Mouse (Mus musculus) heart, embryonic 11.5 days (tissue): ENCODE measurements at regions not wholly inside any gene's neighbourhood (a gene's known extent, or its start where the extent isn't known, plus 50 kb on each side); places are given as distances from the start of the nearest gene placed in this dataset.

Source experiments
- ATAC-seq: fragments of 200-750 bp; cut with Nextera tagmentation; replicated peaks from 2 replicates; pipeline ENCODE4 v1.8.0; 2017; ENCODE audit warnings: moderate library complexity; ENCODE audit not compliant: insufficient number of reproducible peaks, low FRiP score, low TSS enrichment
- H3K27ac ChIP-seq: fragments of 300-500 bp; sonication (generic); 2 replicates; pipeline ENCODE4 v1.5.1; 2014; ENCODE audit warnings: mild to moderate bottlenecking, low read depth, low read length
- H3K27me3 ChIP-seq: fragments of 300-500 bp; sonication (generic); 2 replicates; pipeline ENCODE4 v1.6.1; 2014; ENCODE audit warnings: mild to moderate bottlenecking, low read length, mixed read lengths; ENCODE audit not compliant: control insufficient read depth, insufficient read depth
- H3K36me3 ChIP-seq: fragments of 300-500 bp; sonication (generic); 2 replicates; pipeline ENCODE4 v1.6.1; 2014; ENCODE audit warnings: mild to moderate bottlenecking, low read length, moderate library complexity, mixed read lengths; ENCODE audit not compliant: control insufficient read depth, insufficient read depth
- H3K4me1 ChIP-seq: fragments of 300-500 bp; sonication (generic); 2 replicates; pipeline ENCODE4 v1.6.1; 2014; ENCODE audit warnings: low read length; ENCODE audit not compliant: control insufficient read depth, insufficient read depth
- H3K4me2 ChIP-seq: fragments of 300-500 bp; sonication (generic); 2 replicates; pipeline ENCODE4 v1.6.1; 2014; ENCODE audit warnings: mild to moderate bottlenecking, moderate library complexity
- H3K4me3 ChIP-seq: fragments of 300-500 bp; sonication (generic); 2 replicates; pipeline ENCODE4 v1.5.1; 2014; ENCODE audit warnings: low read depth, low read length
- H3K9ac ChIP-seq: fragments of 300-500 bp; sonication (generic); 2 replicates; pipeline ENCODE4 v1.6.1; 2014; ENCODE audit warnings: mild to moderate bottlenecking, low read depth, low read length, moderate library complexity
- H3K9me3 ChIP-seq: fragments of 300-500 bp; sonication (generic); replicated peaks from 2 replicates; pipeline ENCODE4 v1.6.1; 2016; ENCODE audit warnings: low read length; ENCODE audit not compliant: control insufficient read depth
- WGBS: fragments of 180-500 bp; shearing (Covaris S2); extraction: QIAGEN DNeasy Blood & Tissue Kit; methylation state at CpG from one replicate; pipeline ENCODE4 v1.1.7; 2014; ENCODE audit not compliant: insufficient replicate concordance; 5-methylcytosine and 5-hydroxymethylcytosine counted together

DNA sequence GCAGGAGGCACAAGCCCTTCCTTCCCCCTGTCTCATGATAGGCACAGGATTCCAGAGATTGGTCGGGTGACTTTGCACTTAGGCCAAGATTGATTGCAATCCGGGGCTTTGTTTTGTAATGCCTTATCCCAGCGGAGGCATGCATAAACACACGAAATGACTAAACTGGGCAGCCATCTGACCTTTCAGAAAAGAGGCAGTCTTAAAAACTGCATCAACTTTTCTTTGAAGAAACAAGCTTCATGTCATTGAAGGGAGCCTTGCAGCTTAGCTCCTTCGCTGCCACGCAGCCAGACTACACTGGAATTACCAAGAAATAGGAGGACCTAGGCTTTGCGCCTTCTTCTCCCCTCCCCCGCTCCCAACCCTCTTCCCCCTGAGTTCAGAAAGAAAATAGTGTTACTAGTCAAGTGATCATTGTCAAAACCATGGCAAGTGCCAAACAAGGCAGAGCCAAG is 67.7 kb upstream of the BC052040 start:
- Histone ChIP-seq H3K36me3 (no peaks in the 10 kb centered on the region), H3K4me3 (no peak overlapping the region), H3K9me3 (no peaks in the 10 kb centered on the region), H3K4me2 (peak overlapping the region; percentile 1; the same call in 1 of the 2 replicates), H3K27me3 (no peaks in the 10 kb centered on the region), H3K4me1 (peaks cover 6% of the 10 kb centered on the region; the same call in 1 of the 2 replicates), H3K27ac (peak overlapping the region; percentile 18; the same call in 1 of the 2 replicates), H3K9ac (no peak overlapping the region)
- no peak for ATAC-seq
- WGBS, result 12% methylated on average over 8 of the region's 8 CpGs

DNA sequence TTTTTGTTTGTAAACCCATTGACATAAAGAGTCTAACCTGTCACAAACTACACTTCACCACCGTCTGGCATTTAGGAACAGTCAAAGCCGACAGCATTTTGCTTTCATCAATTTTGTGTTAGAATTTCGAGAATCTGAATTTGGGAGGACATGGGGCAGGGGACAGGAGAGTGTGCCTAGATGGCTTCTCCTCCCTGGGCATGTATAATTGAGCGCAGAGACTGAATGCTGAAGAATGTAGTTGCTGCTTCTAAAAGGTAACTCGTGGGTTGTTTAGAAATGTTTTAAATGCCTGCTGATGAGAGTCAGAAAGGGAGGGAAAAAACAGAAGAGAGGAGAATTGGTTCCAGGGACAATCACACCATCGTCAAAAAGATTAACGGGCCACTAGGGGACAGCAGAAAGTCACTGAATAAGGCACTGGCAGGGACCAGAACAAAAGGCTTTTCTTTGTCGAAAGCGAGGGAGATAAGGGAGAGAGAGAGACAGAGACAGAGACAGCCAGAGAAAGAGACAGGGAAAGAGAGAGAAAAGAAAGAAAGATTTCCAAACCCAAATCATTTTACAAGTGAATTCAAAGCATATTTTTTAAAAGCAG is 66.6 kb upstream of the BC052040 start:
- Histone ChIP-seq H3K36me3 (no peaks in the 10 kb centered on the region), H3K9ac (no peak overlapping the region), H3K4me3 (no peak overlapping the region), H3K27me3 (no peaks in the 10 kb centered on the region), H3K27ac (no peak overlapping the region), H3K4me2 (no peak overlapping the region), H3K9me3 (no peaks in the 10 kb centered on the region), H3K4me1 (peaks cover 6% of the 10 kb centered on the region; the same call in 1 of the 2 replicates)
- WGBS, result 15% methylated on average over 9 of the region's 9 CpGs
- ATAC-seq, result no peak

DNA sequence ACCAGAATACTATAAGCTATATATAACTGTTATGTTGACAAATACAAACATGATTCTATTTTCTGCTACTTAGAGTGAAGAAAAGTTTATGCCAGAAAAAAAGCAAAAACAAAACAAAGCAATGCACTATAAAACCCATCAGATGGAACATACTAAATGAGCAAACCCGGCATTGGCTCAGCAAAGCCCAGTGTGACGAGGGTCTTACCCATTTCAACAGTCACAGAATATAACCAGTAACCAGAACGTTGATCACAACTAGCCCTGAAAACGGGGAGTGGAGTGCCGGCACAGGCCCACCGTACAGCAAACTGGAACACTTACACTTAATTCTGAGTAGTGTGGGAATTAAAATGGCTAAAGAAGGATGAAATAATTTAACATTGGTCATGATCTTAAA is 66.0 kb upstream of the BC052040 start:
- WGBS, result 71% methylated on average over 6 of the region's 6 CpGs
- Histone ChIP-seq H3K36me3 (no peaks in the 10 kb centered on the region), H3K27me3 (no peaks in the 10 kb centered on the region), H3K4me3 (no peak overlapping the region), H3K4me2 (no peak overlapping the region), H3K9me3 (no peaks in the 10 kb centered on the region), H3K9ac (no peak overlapping the region), H3K27ac (no peak overlapping the region), H3K4me1 (peaks cover 6% of the 10 kb centered on the region; the same call in 1 of the 2 replicates)
- no peak for ATAC-seq

DNA sequence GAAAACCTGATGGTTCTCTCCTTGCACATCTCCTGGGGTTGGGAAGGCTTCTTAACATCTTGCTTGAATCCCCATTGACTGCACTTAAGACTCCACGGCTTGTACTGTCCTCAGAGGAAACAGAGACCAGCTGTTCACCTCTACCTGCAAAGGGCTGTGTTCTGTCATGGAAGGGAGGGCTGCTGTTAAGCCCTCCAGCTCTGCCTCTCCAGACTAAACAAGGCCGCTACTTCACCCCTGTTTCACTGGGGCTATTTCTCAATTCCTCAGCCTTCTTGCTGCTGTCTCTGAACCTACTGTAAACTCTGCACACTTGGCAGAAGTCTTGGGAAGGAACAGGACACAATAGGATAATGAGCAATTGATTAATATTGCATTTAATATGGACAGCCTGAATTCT is 64.7 kb upstream of the BC052040 start:
- Histone ChIP-seq H3K9me3 (no peaks in the 10 kb centered on the region), H3K27ac (no peak overlapping the region), H3K4me1 (peaks cover 6% of the 10 kb centered on the region; the same call in 1 of the 2 replicates), H3K36me3 (no peaks in the 10 kb centered on the region), H3K4me2 (no peak overlapping the region), H3K4me3 (no peak overlapping the region), H3K27me3 (no peaks in the 10 kb centered on the region), H3K9ac (no peak overlapping the region)
- 26% methylated on average over 2 of the region's 2 CpGs for WGBS
- no peak for ATAC-seq

DNA sequence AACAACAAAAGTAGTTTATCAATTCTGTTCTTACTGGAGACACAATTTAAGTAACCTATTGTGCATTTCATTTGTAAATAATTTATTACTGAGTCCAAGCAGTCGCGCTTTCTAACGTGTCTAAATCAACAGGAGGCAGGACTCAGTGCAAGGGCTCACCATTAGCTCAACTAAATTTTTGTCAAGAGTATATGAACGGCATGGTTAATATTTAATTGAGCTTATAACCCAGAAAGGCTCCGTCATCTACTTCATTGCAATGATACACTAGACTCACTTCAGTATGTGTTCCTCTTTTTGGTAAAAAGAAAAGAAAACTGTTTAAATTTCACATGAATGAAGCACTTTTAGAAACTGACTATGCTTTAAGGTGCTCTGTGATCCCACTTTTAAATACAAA is 61.5 kb upstream of the BC052040 start:
- Histone ChIP-seq H3K9ac (no peak overlapping the region), H3K4me1 (no peaks in the 10 kb centered on the region), H3K36me3 (no peaks in the 10 kb centered on the region), H3K27me3 (no peaks in the 10 kb centered on the region), H3K4me2 (no peak overlapping the region), H3K27ac (no peak overlapping the region), H3K4me3 (no peak overlapping the region), H3K9me3 (no peaks in the 10 kb centered on the region)
- no peak for ATAC-seq
- 82% methylated on average over 5 of the region's 5 CpGs for WGBS

DNA sequence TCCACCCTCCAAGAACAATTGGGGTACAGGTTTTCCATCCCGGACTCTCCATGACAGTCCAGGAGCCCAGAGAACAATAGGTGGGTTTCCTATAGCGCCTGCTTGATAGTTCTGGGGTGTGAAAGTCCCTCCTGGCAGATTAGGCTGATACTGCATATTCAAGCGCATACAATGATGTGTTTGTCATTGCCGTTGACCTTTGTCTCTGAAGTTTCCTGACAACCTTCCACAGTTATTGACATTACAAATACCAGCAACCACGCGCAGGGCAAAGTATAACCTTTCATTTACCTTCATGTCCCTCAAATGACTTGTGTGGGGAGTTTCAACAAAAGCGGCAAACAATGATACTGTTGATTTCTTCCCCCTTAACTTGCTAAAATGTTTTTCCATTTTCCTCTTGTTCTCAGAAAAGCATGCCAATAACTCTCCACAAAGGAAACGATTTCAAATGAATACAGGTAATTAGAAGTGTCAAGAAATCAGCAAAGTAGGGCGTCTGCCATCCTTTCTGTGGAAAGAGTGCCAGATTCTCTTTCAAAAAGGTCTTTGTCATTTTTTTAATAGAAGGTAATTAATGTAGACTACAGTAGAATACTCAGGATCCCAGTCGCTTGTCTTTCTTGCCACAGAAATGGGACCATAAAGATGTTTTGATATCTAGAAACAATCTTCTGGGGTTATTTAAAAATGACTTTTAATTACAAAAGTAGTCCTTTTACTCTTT is 60.9 kb upstream of the BC052040 start:
- H3K27me3 ChIP-seq, result no peaks in the 10 kb centered on the region
- H3K4me2 ChIP-seq, result no peak overlapping the region
- H3K36me3 ChIP-seq, result no peaks in the 10 kb centered on the region
- H3K4me1 ChIP-seq, result no peaks in the 10 kb centered on the region
- no peak overlapping the region for H3K9ac ChIP-seq
- no peak for ATAC-seq
- no peak overlapping the region for H3K4me3 ChIP-seq
- no peaks in the 10 kb centered on the region for H3K9me3 ChIP-seq
- WGBS, result 55% methylated on average over 10 of the region's 10 CpGs
- no peak overlapping the region for H3K27ac ChIP-seq

DNA sequence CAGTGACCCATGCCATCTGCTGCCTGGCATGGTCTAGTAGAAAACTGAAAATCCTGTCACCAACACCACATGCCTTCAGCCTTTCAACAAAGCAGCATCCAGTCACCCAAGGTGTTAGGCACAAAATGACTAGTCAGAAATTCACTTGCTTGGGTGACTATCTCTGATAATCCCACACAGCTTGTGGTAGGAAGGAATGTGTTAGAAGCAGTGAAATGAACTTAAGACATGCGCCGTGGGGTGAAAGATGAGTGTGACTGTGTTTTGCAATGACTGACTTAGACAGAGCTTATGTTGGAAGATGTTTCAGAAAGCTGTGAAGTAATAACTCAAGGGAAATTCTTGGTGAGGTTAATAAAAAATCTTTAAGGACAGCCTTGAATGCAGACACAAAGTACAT is 51.6 kb upstream of the BC052040 start:
- WGBS, result 82% methylated on average over 2 of the region's 2 CpGs
- Histone ChIP-seq H3K9ac (no peak overlapping the region), H3K4me2 (no peak overlapping the region), H3K27me3 (no peaks in the 10 kb centered on the region), H3K36me3 (no peaks in the 10 kb centered on the region), H3K4me1 (no peaks in the 10 kb centered on the region), H3K4me3 (no peak overlapping the region), H3K9me3 (no peaks in the 10 kb centered on the region), H3K27ac (no peak overlapping the region)
- no peak for ATAC-seq
